Mouse (Mus musculus) hindbrain, embryonic 12.5 days (tissue): Measurements from ENCODE around the gene Ric3. TPM values are rescaled to one million over a fixed set of nuclear protein-coding genes. Genes with fewer than 3 reads are reported as not detected.

Experiments used
- ATAC-seq: fragments of 200-750 bp; cut with Nextera tagmentation; 2 replicates; pipeline ENCODE4 v1.8.0; 2017; ENCODE audit warnings: moderate TSS enrichment; ENCODE audit not compliant: low FRiP score
- H3K27ac ChIP-seq: fragments of 300-500 bp; sonication (generic); 2 replicates; pipeline ENCODE4 v1.5.1; 2016; ENCODE audit warnings: mild to moderate bottlenecking
- H3K27me3 ChIP-seq: fragments of 300-500 bp; sonication (generic); 2 replicates; pipeline ENCODE4 v1.6.1; 2016; ENCODE audit warnings: mild to moderate bottlenecking
- H3K36me3 ChIP-seq: fragments of 300-500 bp; sonication (generic); 2 replicates; pipeline ENCODE4 v1.6.1; 2016; ENCODE audit warnings: mild to moderate bottlenecking
- H3K4me1 ChIP-seq: fragments of 300-500 bp; sonication (generic); 2 replicates; pipeline ENCODE4 v1.6.1; 2016
- H3K4me2 ChIP-seq: fragments of 300-500 bp; sonication (generic); replicated peaks from 2 replicates; pipeline ENCODE4 v1.6.1; 2016; ENCODE audit warnings: mild to moderate bottlenecking
- H3K4me3 ChIP-seq: fragments of 300-500 bp; sonication (generic); 2 replicates; pipeline ENCODE4 v1.5.1; 2016; ENCODE audit warnings: mild to moderate bottlenecking
- H3K9ac ChIP-seq: fragments of 300-500 bp; sonication (generic); 2 replicates; pipeline ENCODE4 v1.6.1; 2016; ENCODE audit warnings: mild to moderate bottlenecking, moderate library complexity
- H3K9me3 ChIP-seq: fragments of 300-500 bp; sonication (generic); replicated peaks from 2 replicates; pipeline ENCODE4 v1.6.1; 2016; ENCODE audit warnings: mild to moderate bottlenecking
- WGBS: fragments of 180-500 bp; shearing (Covaris S2); methylation state at CpG from one replicate; pipeline ENCODE4 v1.1.7; 2016; 5-methylcytosine and 5-hydroxymethylcytosine counted together
- polyA plus RNA-seq: library from polyadenylated mRNA; unstranded; fragments of >200 nt; fragmentation: Nextera tagmentation; extraction: Ambion mirVana; gene quantifications from 2 replicates; pipeline ENCODE4 v1.2.1, GENCODE M21; 2016

The Ric3 gene
- polyA plus RNA-seq, 1 experiment from 2014 or later, result 21.9 TPM

GRCm38 (mm10) chr7:109012998-109013625 is 70.0 kb downstream of the Ric3 start:
- Histone ChIP-seq H3K27me3 (peaks cover 39% of the 10 kb centered on the region), H3K27ac (0 out of 2 replicates have a peak overlapping the region, but pooled peaks have one; percentile 7), H3K4me2 (peak overlapping the region; percentile 78), H3K36me3 (no peaks in the 10 kb centered on the region), H3K4me1 (peaks cover 55% of the 10 kb centered on the region), H3K9ac (peak overlapping the region; percentile 35), H3K9me3 (no peaks in the 10 kb centered on the region), H3K4me3 (no peak overlapping the region)
- ATAC-seq, result no peak
- 35% methylated on average over 4 of the region's 4 CpGs for WGBS

GRCm38 (mm10) chr7:109012575-109012974 is 70.6 kb downstream of the Ric3 start:
- Histone ChIP-seq H3K9ac (no peak overlapping the region), H3K9me3 (no peaks in the 10 kb centered on the region), H3K4me2 (peak overlapping the region; percentile 78), H3K27ac (peak overlapping the region; percentile 86; the same call in 1 of the 2 replicates), H3K4me3 (peak overlapping the region; percentile 81; the same call in 1 of the 2 replicates), H3K36me3 (no peaks in the 10 kb centered on the region), H3K4me1 (peaks cover 55% of the 10 kb centered on the region), H3K27me3 (peaks cover 39% of the 10 kb centered on the region)
- 75% methylated on average over 1 of the region's 1 CpGs for WGBS
- no peak for ATAC-seq

GRCm38 (mm10) chr7:109011596-109012180 is 71.4 kb downstream of the Ric3 start:
- peak overlapping the region; percentile 84 for H3K9ac ChIP-seq
- WGBS, result 37% methylated on average over 8 of the region's 8 CpGs
- peak; percentile 77 for ATAC-seq

GRCm38 (mm10) chr7:109010720-109011595 is 72.2 kb downstream of the Ric3 start:
- peak overlapping the region; percentile 81 for H3K4me3 ChIP-seq
- no peaks in the 10 kb centered on the region for H3K9me3 ChIP-seq
- no peaks in the 10 kb centered on the region for H3K36me3 ChIP-seq
- 2% methylated on average over 57 of the region's 82 CpGs for WGBS
- H3K4me1 ChIP-seq, result peaks cover 38% of the 10 kb centered on the region
- peak; percentile 73 for ATAC-seq
- H3K27me3 ChIP-seq, result peaks cover 39% of the 10 kb centered on the region
- peak overlapping the region; percentile 86 for H3K27ac ChIP-seq
- H3K9ac ChIP-seq, result peak overlapping the region; percentile 84
- H3K4me2 ChIP-seq, result peak overlapping the region; percentile 78

More at GRCm38 (mm10) chr7:109011596-109012180, 71.4 kb downstream of the Ric3 start:
- Histone ChIP-seq H3K9me3 (no peaks in the 10 kb centered on the region), H3K27ac (peak overlapping the region; percentile 86), H3K27me3 (peaks cover 39% of the 10 kb centered on the region), H3K4me2 (peak overlapping the region; percentile 78), H3K4me1 (peaks cover 46% of the 10 kb centered on the region), H3K4me3 (peak overlapping the region; percentile 81), H3K36me3 (no peaks in the 10 kb centered on the region)

- Histone ChIP-seq H3K4me1 (peaks cover 30% of the 10 kb centered on the region), H3K4me3 (no peak overlapping the region), H3K36me3 (no peaks in the 10 kb centered on the region), H3K4me2 (no peak overlapping the region), H3K9me3 (no peaks in the 10 kb centered on the region), H3K27ac (no peak overlapping the region), H3K27me3 (peaks cover 39% of the 10 kb centered on the region), H3K9ac (no peak overlapping the region)
- ATAC-seq, result no peak
- WGBS, result 81% methylated on average over 1 of the region's 1 CpGs
Observed at GRCm38 (mm10) chr7:109009260-109009659, 73.9 kb downstream of the Ric3 start.

- WGBS, result 41% methylated on average over 3 of the region's 3 CpGs
- Histone ChIP-seq H3K27me3 (0 out of 2 replicates have a peak, but pooled peaks cover 4% of the 10 kb centered on the region), H3K27ac (no peak overlapping the region), H3K4me2 (no peak overlapping the region), H3K36me3 (no peaks in the 10 kb centered on the region), H3K9ac (no peak overlapping the region), H3K4me1 (no peaks in the 10 kb centered on the region), H3K9me3 (no peaks in the 10 kb centered on the region), H3K4me3 (no peak overlapping the region)
- no peak for ATAC-seq
Observed at GRCm38 (mm10) chr7:109003653-109004052, 79.5 kb downstream of the Ric3 start.

- no peak overlapping the region for H3K4me2 ChIP-seq
- no peaks in the 10 kb centered on the region for H3K4me1 ChIP-seq
- no peak for ATAC-seq
- WGBS, result 87% methylated on average over 4 of the region's 4 CpGs
- no peak overlapping the region for H3K9ac ChIP-seq
- H3K27ac ChIP-seq, result no peak overlapping the region
- no peaks in the 10 kb centered on the region for H3K9me3 ChIP-seq
- no peaks in the 10 kb centered on the region for H3K36me3 ChIP-seq
- H3K27me3 ChIP-seq, result no peaks in the 10 kb centered on the region
- no peak overlapping the region for H3K4me3 ChIP-seq
Observed at GRCm38 (mm10) chr7:109001971-109002370, 81.2 kb downstream of the Ric3 start.

GRCm38 (mm10) chr7:109000315-109000954 is 82.7 kb downstream of the Ric3 start:
- ATAC-seq, result no peak

GRCm38 (mm10) chr7:108996156-108996555 is 87.0 kb downstream of the Ric3 start:
- 73% methylated on average over 6 of the region's 6 CpGs for WGBS

More at GRCm38 (mm10) chr7:109000315-109000954, 82.7 kb downstream of the Ric3 start:
- Histone ChIP-seq H3K36me3 (no peaks in the 10 kb centered on the region), H3K9ac (no peak overlapping the region), H3K4me3 (no peak overlapping the region), H3K27me3 (no peaks in the 10 kb centered on the region), H3K9me3 (no peaks in the 10 kb centered on the region), H3K4me2 (no peak overlapping the region), H3K27ac (no peak overlapping the region), H3K4me1 (no peaks in the 10 kb centered on the region)
- 49% methylated on average over 4 of the region's 4 CpGs for WGBS

GRCm38 (mm10) chr7:108993881-108994291 is 89.2 kb downstream of the Ric3 start:
- no peak for ATAC-seq
- Histone ChIP-seq H3K27ac (no peak overlapping the region), H3K4me1 (no peaks in the 10 kb centered on the region), H3K9ac (no peak overlapping the region), H3K4me3 (no peak overlapping the region), H3K4me2 (no peak overlapping the region), H3K36me3 (no peaks in the 10 kb centered on the region), H3K27me3 (no peaks in the 10 kb centered on the region), H3K9me3 (no peaks in the 10 kb centered on the region)
- WGBS, result 84% methylated on average over 3 of the region's 3 CpGs

More at GRCm38 (mm10) chr7:108996156-108996555, 87.0 kb downstream of the Ric3 start:
- H3K4me2 ChIP-seq, result no peak overlapping the region
- no peak overlapping the region for H3K9ac ChIP-seq
- no peaks in the 10 kb centered on the region for H3K27me3 ChIP-seq
- no peak overlapping the region for H3K4me3 ChIP-seq
- no peaks in the 10 kb centered on the region for H3K4me1 ChIP-seq
- no peak for ATAC-seq
- H3K36me3 ChIP-seq, result no peaks in the 10 kb centered on the region
- no peak overlapping the region for H3K27ac ChIP-seq
- H3K9me3 ChIP-seq, result no peaks in the 10 kb centered on the region

- Histone ChIP-seq H3K27ac (no peak overlapping the region), H3K4me1 (no peaks in the 10 kb centered on the region), H3K9ac (no peak overlapping the region), H3K36me3 (no peaks in the 10 kb centered on the region), H3K9me3 (no peaks in the 10 kb centered on the region), H3K4me3 (no peak overlapping the region), H3K27me3 (no peaks in the 10 kb centered on the region), H3K4me2 (no peak overlapping the region)
- WGBS, result 76% methylated on average over 7 of the region's 7 CpGs
- no peak for ATAC-seq
Observed at GRCm38 (mm10) chr7:108993230-108993629, 89.9 kb downstream of the Ric3 start.

- no peak overlapping the region for H3K9ac ChIP-seq
- no peaks in the 10 kb centered on the region for H3K36me3 ChIP-seq
- H3K27ac ChIP-seq, result no peak overlapping the region
- H3K4me2 ChIP-seq, result no peak overlapping the region
- no peaks in the 10 kb centered on the region for H3K27me3 ChIP-seq
- H3K4me1 ChIP-seq, result no peaks in the 10 kb centered on the region
- H3K4me3 ChIP-seq, result no peak overlapping the region
- no peak for ATAC-seq
- 88% methylated on average over 9 of the region's 9 CpGs for WGBS
- H3K9me3 ChIP-seq, result no peaks in the 10 kb centered on the region
Observed at GRCm38 (mm10) chr7:108991207-108991606, 91.9 kb downstream of the Ric3 start.
